Mouse (Mus musculus): ENCODE measurements around the gene Cyth1. TPM values are rescaled to one million over a fixed set of nuclear protein-coding genes. Genes with fewer than 3 reads are reported as not detected.

Cyth1 gene
- total RNA-seq, 2 experiments from 2014 or later = 51.2 to 59.7 TPM

Other genes with a start within 250 kb of the Cyth1 start
- under 1 TPM; 0.12 TPM for gene Dnah17, start 118.0 kb downstream of the Cyth1 start, total RNA-seq (2021)
- 10 to 100 TPM; 13.9 TPM for gene Usp36, start 41.7 kb upstream of the Cyth1 start, total RNA-seq (2021)
- 1 to 10 TPM; 1.4 to 2.0 TPM for gene Cep295nl, start 93.9 kb upstream of the Cyth1 start, total RNA-seq (2021)
- gene Timp2, start 107.1 kb upstream of the Cyth1 start, total RNA-seq (2021) = 100 to 1,000 TPM; 199 to 211 TPM
- 10 to 100 TPM; 31.3 to 31.7 TPM for gene Lgals3bp, start 153.5 kb upstream of the Cyth1 start, total RNA-seq (2021)
- 10 to 100 TPM; 20.4 to 22.0 TPM for gene Cant1, start 170.5 kb upstream of the Cyth1 start, total RNA-seq (2021)
- gene C1qtnf1, start 179.6 kb upstream of the Cyth1 start, total RNA-seq (2021) = 10 to 100 TPM; 38.0 to 38.4 TPM
- gene Engase, start 228.2 kb upstream of the Cyth1 start, total RNA-seq (2021) = 1 to 10 TPM; 6.6 to 7.1 TPM